Mouse (Mus musculus): ENCODE results near the gene Acadm. TPM values are rescaled to one million over a fixed set of nuclear protein-coding genes. Genes with fewer than 3 reads are reported as not detected.

Gene Acadm
- polyA plus RNA-seq, 1 experiment from 2014 or later: 280 TPM

GRCm38 (mm10) chr3:153973949-153974760 lies 29.7 kb upstream of the Acadm start:
- TF ChIP-seq CTCF (IDR thresholded peaks at IDR 0.05; ENCODE audit: low read depth): no peak
- H3K4me1 ChIP-seq (replicated peaks; ENCODE audit: insufficient read depth, low read length): 0 out of 2 replicates have a peak, but pooled peaks cover 6% of the 10 kb centered on the region
- no peak overlapping the region for H3K9ac ChIP-seq (ENCODE audit: low read depth, low read length)
- WGBS: 5% methylated on average over 21 of the region's 21 CpGs
- peak overlapping the region; percentile 45 for H3K4me3 ChIP-seq (replicated peaks; ENCODE audit: low read depth, low read length)
- H3K27me3 ChIP-seq (ENCODE audit: insufficient read depth, low read length): peaks cover 12% of the 10 kb centered on the region
- H3K4me2 ChIP-seq (ENCODE audit: low read length): peak overlapping the region; percentile 91
- DNase-seq (ENCODE audit: low spot score) (no peak), ATAC-seq (replicated peaks; ENCODE audit: low FRiP score, low read depth) (no peak; the same call in 1 of the 2 replicates)
- H3K27ac ChIP-seq: no peak overlapping the region
- H3K36me3 ChIP-seq (ENCODE audit: insufficient read depth, low read length): no peaks in the 10 kb centered on the region
- H3K9me3 ChIP-seq (replicated peaks; ENCODE audit: low read length): no peaks in the 10 kb centered on the region

- no peaks in the 10 kb centered on the region for H3K36me3 ChIP-seq (ENCODE audit: insufficient read depth, low read length)
- peak; percentile 33 for DNase-seq (ENCODE audit: low spot score)
- H3K27me3 ChIP-seq (ENCODE audit: insufficient read depth, low read length): peaks cover 12% of the 10 kb centered on the region
- no peak for TF ChIP-seq CTCF (IDR thresholded peaks at IDR 0.05; ENCODE audit: low read depth)
- under 1% methylated on average over 65 of the region's 66 CpGs for WGBS
- ATAC-seq (replicated peaks; ENCODE audit: low FRiP score, low read depth): peak; percentile 64
- no peak within 1 kb of the TSS for H3K27ac ChIP-seq
- peak within 1 kb of the TSS; percentile 49; the same call in 1 of the 2 replicates for H3K9ac ChIP-seq (ENCODE audit: low read depth, low read length)
- no peaks in the 10 kb centered on the region for H3K9me3 ChIP-seq (replicated peaks; ENCODE audit: low read length)
- H3K4me2 ChIP-seq (ENCODE audit: low read length): peak within 1 kb of the TSS; percentile 91
- peak within 1 kb of the TSS; percentile 45 for H3K4me3 ChIP-seq (replicated peaks; ENCODE audit: low read depth, low read length)
- 0 out of 2 replicates have a peak, but pooled peaks cover 6% of the 10 kb centered on the region for H3K4me1 ChIP-seq (replicated peaks; ENCODE audit: insufficient read depth, low read length)
Observed at GRCm38 (mm10) chr3:153973171-153973948, 28.9 kb upstream of the Acadm start, which contains the start of gene Slc44a5. TSS of gene Slc44a5 (plus strand) at chr3:153973436.

GRCm38 (mm10) chr3:153969451-153969850 lies 25.0 kb upstream of the Acadm start:
- no peak for TF ChIP-seq CTCF (IDR thresholded peaks at IDR 0.05; ENCODE audit: low read depth)

GRCm38 (mm10) chr3:153968549-153968948 lies 24.1 kb upstream of the Acadm start:
- no peaks in the 10 kb centered on the region for H3K9me3 ChIP-seq (replicated peaks; ENCODE audit: low read length)
- peak; percentile 47; the same call in 1 of the 2 replicates for ATAC-seq (replicated peaks; ENCODE audit: low FRiP score, low read depth)
- peak; percentile 72 for TF ChIP-seq CTCF (IDR thresholded peaks at IDR 0.05; ENCODE audit: low read depth)
- no peaks in the 10 kb centered on the region for H3K36me3 ChIP-seq (ENCODE audit: insufficient read depth, low read length)
- WGBS: 51% methylated on average over 4 of the region's 4 CpGs
- no peak overlapping the region for H3K27ac ChIP-seq
- no peak overlapping the region for H3K4me2 ChIP-seq (ENCODE audit: low read length)
- peaks cover under 1% of the 10 kb centered on the region; the same call in 1 of the 2 replicates for H3K4me1 ChIP-seq (replicated peaks; ENCODE audit: insufficient read depth, low read length)
- H3K4me3 ChIP-seq (replicated peaks; ENCODE audit: low read depth, low read length): no peak overlapping the region
- H3K27me3 ChIP-seq (ENCODE audit: insufficient read depth, low read length): peaks cover under 1% of the 10 kb centered on the region; the same call in 1 of the 2 replicates
- DNase-seq (ENCODE audit: low spot score): peak; percentile 61
- no peak overlapping the region for H3K9ac ChIP-seq (ENCODE audit: low read depth, low read length)

More at GRCm38 (mm10) chr3:153969451-153969850, 25.0 kb upstream of the Acadm start:
- ATAC-seq (replicated peaks; ENCODE audit: low FRiP score, low read depth): no peak
- WGBS: 74% methylated on average over 4 of the region's 4 CpGs
- H3K9ac ChIP-seq (ENCODE audit: low read depth, low read length): no peak overlapping the region
- no peak for DNase-seq (ENCODE audit: low spot score)
- peaks cover 10% of the 10 kb centered on the region for H3K27me3 ChIP-seq (ENCODE audit: insufficient read depth, low read length)
- H3K36me3 ChIP-seq (ENCODE audit: insufficient read depth, low read length): no peaks in the 10 kb centered on the region
- H3K9me3 ChIP-seq (replicated peaks; ENCODE audit: low read length): no peaks in the 10 kb centered on the region
- no peak overlapping the region for H3K4me3 ChIP-seq (replicated peaks; ENCODE audit: low read depth, low read length)
- no peak overlapping the region for H3K4me2 ChIP-seq (ENCODE audit: low read length)
- no peak overlapping the region for H3K27ac ChIP-seq
- peaks cover 6% of the 10 kb centered on the region; the same call in 1 of the 2 replicates for H3K4me1 ChIP-seq (replicated peaks; ENCODE audit: insufficient read depth, low read length)

- 69% methylated on average over 5 of the region's 5 CpGs for WGBS
- Histone ChIP-seq H3K9ac (ENCODE audit: low read depth, low read length) (no peak overlapping the region), H3K4me1 (replicated peaks; ENCODE audit: insufficient read depth, low read length) (no peaks in the 10 kb centered on the region; the same call in 1 of the 2 replicates), H3K27me3 (ENCODE audit: insufficient read depth, low read length) (no peaks in the 10 kb centered on the region), H3K27ac (no peak overlapping the region), H3K36me3 (ENCODE audit: insufficient read depth, low read length) (no peaks in the 10 kb centered on the region), H3K9me3 (replicated peaks; ENCODE audit: low read length) (no peaks in the 10 kb centered on the region), H3K4me2 (ENCODE audit: low read length) (no peak overlapping the region), H3K4me3 (replicated peaks; ENCODE audit: low read depth, low read length) (no peak overlapping the region)
- DNase-seq (ENCODE audit: low spot score): no peak
- no peak for TF ChIP-seq CTCF (IDR thresholded peaks at IDR 0.05; ENCODE audit: low read depth)
- no peak for ATAC-seq (replicated peaks; ENCODE audit: low FRiP score, low read depth)
Observed at GRCm38 (mm10) chr3:153967447-153967846, 23.0 kb upstream of the Acadm start.
